Mouse (Mus musculus) liver, postnatal 0 days (tissue): ENCODE results near the gene Muc4.

Source experiments
- CTCF ChIP-seq: sonication (generic); IDR thresholded peaks from 2 replicates; pipeline ENCODE4 v1.5.1; 2016; ENCODE audit warnings: antibody characterized with exemption, low read depth
- EP300 ChIP-seq: IDR thresholded peaks from 2 replicates; pipeline ENCODE4 v1.6.1; 2016; ENCODE audit warnings: antibody characterized with exemption, low read depth, mild to moderate bottlenecking

DNA sequence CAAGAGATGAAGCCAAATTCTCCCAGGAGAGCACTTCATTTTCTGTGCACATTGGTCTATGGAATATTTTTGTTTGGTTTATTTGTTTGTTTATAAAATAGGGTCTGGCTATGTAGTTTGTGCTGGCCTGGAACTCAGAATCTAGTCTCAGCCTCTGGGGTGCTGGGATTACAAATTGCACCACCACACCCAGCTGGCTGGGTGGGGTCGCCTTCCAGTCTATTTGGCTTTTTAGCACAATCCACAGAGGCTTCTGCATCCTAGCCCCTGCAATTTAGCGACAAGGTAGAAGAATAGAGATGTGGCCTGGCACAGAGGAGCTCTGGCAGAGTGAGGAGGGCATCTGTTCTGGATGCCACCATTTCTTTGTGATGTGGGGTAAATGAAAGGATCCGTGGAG is 78.1 kb downstream of the Muc4 start:
- TF ChIP-seq CTCF (no peak), EP300 (no peak)
